Mouse (Mus musculus) myocyte (in vitro differentiated cells): ENCODE measurements around the gene Spsb2. TPM values are rescaled to one million over a fixed set of nuclear protein-coding genes. Genes with fewer than 3 reads are reported as not detected.

Experiments
- H3K27me3 ChIP-seq: one replicate; pipeline ENCODE4 v1.6.1; 2011; ENCODE audit not compliant: control insufficient read depth, insufficient read depth, insufficient read length
- H3K36me3 ChIP-seq: one replicate; pipeline ENCODE4 v1.6.1; 2011; ENCODE audit not compliant: control insufficient read depth, insufficient read depth
- H3K4me2 ChIP-seq: one replicate; pipeline ENCODE4 v1.6.1; 2011; ENCODE audit warnings: low read depth, control low read depth
- H3K4me3 ChIP-seq: one replicate; pipeline ENCODE4 v1.5.1; 2011; ENCODE audit warnings: mild to moderate bottlenecking, control low read depth, moderate library complexity
- H3K79me2 ChIP-seq: one replicate; pipeline ENCODE4 v1.6.1; 2011; ENCODE audit not compliant: control insufficient read depth, insufficient read depth
- H3ac ChIP-seq: one replicate; pipeline ENCODE4 v1.6.1; 2011; ENCODE audit not compliant: control insufficient read depth, insufficient read length
- CEBPB ChIP-seq: IDR thresholded peaks from 2 replicates; pipeline ENCODE4 v1.6.1; 2011; ENCODE audit warnings: mild to moderate bottlenecking, moderate library complexity; ENCODE audit not compliant: poor library complexity, insufficient read depth, severe bottlenecking
- E2F4 ChIP-seq: IDR thresholded peaks from one replicate; pipeline ENCODE4 v1.6.1; 2011; ENCODE audit warnings: mild to moderate bottlenecking, control low read depth, moderate library complexity; ENCODE audit not compliant: insufficient read depth
- MAX ChIP-seq: IDR thresholded peaks from one replicate; pipeline ENCODE4 v1.6.1; 2011; ENCODE audit warnings: low read depth, mild to moderate bottlenecking, control low read depth
- MYOD1 ChIP-seq, 3 experiments: IDR thresholded peaks; one replicate each; pipeline ENCODE4 v1.6.1; 2011; ENCODE audit warnings: control low read depth in 2 of 3, low read depth in 2 of 3, mild to moderate bottlenecking in 2 of 3, moderate library complexity in 1 of 3; ENCODE audit not compliant: insufficient read length in 2 of 3, control insufficient read depth in 1 of 3
- MYOG ChIP-seq, 3 experiments: IDR thresholded peaks; one replicate each; pipeline ENCODE4 v1.6.1; 2011; ENCODE audit warnings: control low read depth in 2 of 3, low read depth in 2 of 3, mild to moderate bottlenecking in 2 of 3; ENCODE audit not compliant: insufficient read length in 2 of 3, control insufficient read depth in 1 of 3, insufficient read depth in 1 of 3
- POLR2A ChIP-seq: IDR thresholded peaks from one replicate; pipeline ENCODE4 v1.6.1; 2011; ENCODE audit warnings: low read depth, mild to moderate bottlenecking, control low read depth, moderate library complexity; ENCODE audit not compliant: insufficient read length
- POLR2AphosphoS2 ChIP-seq: IDR thresholded peaks from one replicate; pipeline ENCODE4 v1.6.1; 2011; ENCODE audit warnings: low read depth, control low read depth; ENCODE audit not compliant: insufficient read length
- REST ChIP-seq: IDR thresholded peaks from one replicate; pipeline ENCODE4 v1.6.1; 2011; ENCODE audit warnings: mild to moderate bottlenecking, control low read depth, moderate library complexity; ENCODE audit not compliant: insufficient read depth, insufficient read length
- SRF ChIP-seq: IDR thresholded peaks from one replicate; pipeline ENCODE4 v1.6.1; 2011; ENCODE audit warnings: low read depth; ENCODE audit not compliant: control insufficient read depth, insufficient read length
- TCF12 ChIP-seq: IDR thresholded peaks from one replicate; pipeline ENCODE4 v1.6.1; 2011; ENCODE audit warnings: mild to moderate bottlenecking, control low read depth; ENCODE audit not compliant: poor library complexity, insufficient read depth, severe bottlenecking
- TCF3 ChIP-seq: IDR thresholded peaks from one replicate; pipeline ENCODE4 v1.6.1; 2011; ENCODE audit warnings: low read depth, control low read depth; ENCODE audit not compliant: insufficient read length
- USF1 ChIP-seq: IDR thresholded peaks from one replicate; pipeline ENCODE4 v1.6.1; 2011; ENCODE audit warnings: low read depth, mild to moderate bottlenecking, control low read depth, moderate library complexity
- polyA plus RNA-seq: library from polyadenylated mRNA; unstranded; fragments of >200 nt; fragmentation: generic; extraction: Trizol; gene quantifications from one replicate; pipeline ENCODE4 v1.2.1, GENCODE M21; 2012; ENCODE audit warnings: missing spikeins

Spsb2 gene
- polyA plus RNA-seq, 1 experiment = 41.2 TPM

DNA sequence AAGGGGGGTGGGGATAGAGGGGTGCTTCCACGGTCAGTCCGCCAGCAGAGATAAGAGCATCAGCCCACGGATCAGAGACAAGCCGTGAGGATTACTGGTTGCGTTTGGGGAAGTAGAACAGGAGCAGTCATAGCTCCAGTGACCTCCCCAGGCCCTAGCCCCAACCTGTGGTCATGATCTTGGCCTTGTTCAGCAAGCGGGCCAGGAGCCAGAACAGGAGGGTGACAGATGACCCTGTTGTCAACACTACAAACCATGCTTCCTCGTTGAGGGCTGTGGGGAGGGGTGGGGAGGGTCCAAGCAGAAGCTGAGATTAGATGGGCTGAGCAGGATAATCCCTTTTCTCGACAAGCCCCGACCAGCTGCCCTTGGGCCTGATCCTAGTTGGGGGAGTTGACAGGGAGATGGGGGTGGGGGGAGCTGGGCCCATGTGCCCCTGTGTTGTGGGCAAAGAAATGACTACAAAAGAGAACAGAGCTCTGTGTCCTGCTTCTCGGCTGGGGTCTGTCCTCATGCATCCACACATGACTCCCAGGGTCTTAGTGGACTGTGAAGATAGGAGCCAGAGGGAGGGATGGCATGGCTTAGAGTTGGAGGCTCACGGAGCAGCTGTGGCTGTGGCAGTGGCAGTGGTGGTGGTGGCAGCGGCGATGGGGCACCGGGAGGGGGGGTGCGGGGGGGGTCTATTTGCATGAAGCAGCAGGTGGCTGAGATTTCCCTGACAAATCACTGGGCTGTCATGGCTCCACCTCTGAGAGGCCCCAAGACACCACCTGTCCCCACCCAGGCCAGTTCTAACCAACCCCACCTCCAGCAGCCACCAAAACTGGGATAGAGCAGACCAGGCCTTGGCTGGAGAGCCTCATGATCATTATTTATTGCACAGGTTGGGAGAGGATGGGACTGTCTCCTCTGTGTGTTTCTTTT is 32.0 kb downstream of the Spsb2 start, which contains the start of gene Gnb3:
TSS of gene Gnb3 (minus strand) at position 35 of the 927 bp plus-strand sequence.
- H3K4me2 ChIP-seq = no peak within 1 kb of the TSS
- no peak within 1 kb of the TSS for H3K4me3 ChIP-seq
- no peaks in the 10 kb centered on the region for H3K79me2 ChIP-seq
- H3K27me3 ChIP-seq = peaks cover 5% of the 10 kb centered on the region
- no peaks in the 10 kb centered on the region for H3K36me3 ChIP-seq
- no peak within 1 kb of the TSS for H3ac ChIP-seq
- TF ChIP-seq POLR2A (no peak), MAX (no peak), POLR2AphosphoS2 (no peak), CEBPB (no peak), USF1 (no peak), TCF3 (no peak), TCF12 (no peak), E2F4 (no peak), SRF (no peak), REST (no peak), MYOG (IDR thresholded peaks at IDR 0.05; ENCODE audit: control insufficient read depth in 1 of 3, insufficient read depth in 1 of 3, insufficient read length in 2 of 3, low read depth in 2 of 3) (no peak), MYOD1 (IDR thresholded peaks at IDR 0.05; ENCODE audit: control insufficient read depth in 1 of 3, insufficient read length in 2 of 3, low read depth in 2 of 3) (no peak)

DNA sequence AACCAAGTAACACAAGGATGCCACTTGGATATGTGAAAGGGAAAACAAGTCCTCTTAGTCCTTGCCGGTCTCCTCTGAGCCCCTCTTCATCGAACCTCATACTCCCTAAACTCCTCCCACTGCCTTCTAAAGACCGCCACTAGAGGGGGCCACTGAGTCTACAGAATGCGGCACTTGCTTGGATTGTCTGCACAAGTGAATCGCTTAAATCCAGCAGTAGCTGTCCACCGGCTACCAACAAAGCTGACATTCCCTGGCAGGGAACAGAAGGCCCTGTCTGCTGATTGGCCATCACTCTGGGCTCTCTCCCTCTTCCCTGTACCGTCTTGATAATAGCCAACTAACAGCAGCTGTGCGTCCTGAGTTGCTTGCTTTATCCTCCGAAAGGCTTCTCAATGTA is 38.8 kb downstream of the Spsb2 start:
- no peak overlapping the region for H3K4me3 ChIP-seq
- no peak for TF ChIP-seq POLR2AphosphoS2
- no peak for TF ChIP-seq MYOG (IDR thresholded peaks at IDR 0.05; ENCODE audit: control insufficient read depth in 1 of 3, insufficient read depth in 1 of 3, insufficient read length in 2 of 3, low read depth in 2 of 3)
- TF ChIP-seq E2F4 = no peak
- TF ChIP-seq USF1 = no peak
- no peak for TF ChIP-seq TCF12
- TF ChIP-seq TCF3 = no peak
- no peak for TF ChIP-seq POLR2A
- TF ChIP-seq REST = no peak
- TF ChIP-seq CEBPB = no peak
- no peak for TF ChIP-seq MYOD1 (IDR thresholded peaks at IDR 0.05; ENCODE audit: control insufficient read depth in 1 of 3, insufficient read length in 2 of 3, low read depth in 2 of 3)
- TF ChIP-seq MAX = no peak
- no peak for TF ChIP-seq SRF
- H3K36me3 ChIP-seq = no peaks in the 10 kb centered on the region
- no peaks in the 10 kb centered on the region for H3K79me2 ChIP-seq
- no peaks in the 10 kb centered on the region for H3K27me3 ChIP-seq
- no peak overlapping the region for H3ac ChIP-seq
- no peak overlapping the region for H3K4me2 ChIP-seq

DNA sequence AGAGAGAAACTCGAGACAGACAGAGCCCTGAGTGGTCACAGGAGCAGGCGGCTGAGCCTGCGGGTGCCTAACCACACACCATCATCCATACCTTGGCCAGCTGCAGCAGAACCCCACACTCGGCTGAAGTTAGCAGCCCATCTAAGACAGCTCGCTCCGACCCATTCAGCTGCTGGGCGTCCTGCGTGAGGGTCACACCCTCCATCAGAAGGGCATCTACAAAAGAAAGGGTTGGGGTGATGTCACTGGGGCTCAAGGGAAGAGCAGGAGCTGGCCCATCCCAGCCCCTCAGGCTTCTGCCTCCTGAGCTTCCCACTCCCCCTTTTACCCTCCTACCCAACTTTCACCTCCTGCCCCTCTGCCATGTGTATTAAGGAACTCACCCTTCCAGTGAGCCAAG is 42.1 kb downstream of the Spsb2 start:
- TF ChIP-seq E2F4 (no peak), MYOG (IDR thresholded peaks at IDR 0.05; ENCODE audit: control insufficient read depth in 1 of 3, insufficient read depth in 1 of 3, insufficient read length in 2 of 3, low read depth in 2 of 3) (no peak), CEBPB (no peak), SRF (no peak), TCF12 (no peak), POLR2A (no peak), MYOD1 (IDR thresholded peaks at IDR 0.05; ENCODE audit: control insufficient read depth in 1 of 3, insufficient read length in 2 of 3, low read depth in 2 of 3) (no peak), TCF3 (no peak), POLR2AphosphoS2 (no peak), MAX (no peak), REST (no peak), USF1 (no peak)
- Histone ChIP-seq H3K4me2 (no peak overlapping the region), H3K27me3 (no peaks in the 10 kb centered on the region), H3ac (no peak overlapping the region), H3K36me3 (no peaks in the 10 kb centered on the region), H3K79me2 (no peaks in the 10 kb centered on the region), H3K4me3 (no peak overlapping the region)

DNA sequence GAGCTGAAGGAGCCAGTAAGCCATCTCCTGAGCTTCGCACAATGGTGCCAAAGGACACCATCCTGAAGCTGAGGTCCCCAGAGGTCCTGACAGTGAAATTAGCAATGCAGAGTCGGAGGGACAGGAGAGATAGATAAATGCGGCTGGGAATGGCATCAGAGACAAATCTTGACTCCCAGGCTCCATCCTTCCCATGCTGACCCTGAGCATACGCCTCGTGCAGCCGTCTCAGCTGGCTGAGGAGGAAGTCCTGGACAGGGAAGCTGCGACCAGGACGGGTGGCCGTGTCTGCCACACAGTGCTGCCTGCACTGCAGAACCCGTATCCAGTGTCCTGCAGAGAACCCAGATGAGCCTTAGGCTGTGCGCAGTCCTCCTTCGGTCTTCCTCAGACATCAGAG is 46.2 kb downstream of the Spsb2 start:
- Histone ChIP-seq H3K4me3 (no peak overlapping the region), H3K27me3 (peaks cover 17% of the 10 kb centered on the region)

More for the DNA sequence above, 46.2 kb downstream of the Spsb2 start:
- Histone ChIP-seq H3K79me2 (no peaks in the 10 kb centered on the region), H3K4me2 (no peak overlapping the region), H3ac (no peak overlapping the region), H3K36me3 (no peaks in the 10 kb centered on the region)
- TF ChIP-seq REST (no peak), USF1 (no peak), CEBPB (no peak), POLR2AphosphoS2 (no peak), E2F4 (no peak), MAX (no peak), TCF3 (no peak), MYOG (IDR thresholded peaks at IDR 0.05; ENCODE audit: control insufficient read depth in 1 of 3, insufficient read depth in 1 of 3, insufficient read length in 2 of 3, low read depth in 2 of 3) (no peak), SRF (no peak), TCF12 (no peak), MYOD1 (IDR thresholded peaks at IDR 0.05; ENCODE audit: control insufficient read depth in 1 of 3, insufficient read length in 2 of 3, low read depth in 2 of 3) (no peak), POLR2A (no peak)
